Mouse (Mus musculus): ENCODE data around the gene Cdkal1.

Cdkal1 gene

GRCm38 (mm10) chr13:29855281-29856031 is at the start of gene Cdkal1:
Gene Cdkal1 (minus strand): TSS chr13:29855674.
- DNase-seq (ENCODE audit: low spot score in 2 of 2), result peak; percentile 64 to 73

GRCm38 (mm10) chr13:29903341-29903740 is 47.9 kb upstream of the Cdkal1 start:
- DNase-seq (ENCODE audit: low spot score in 2 of 2), result no peak

- DNase-seq (ENCODE audit: low spot score in 2 of 2), result no peak
Observed at GRCm38 (mm10) chr13:29902676-29903075, 47.2 kb upstream of the Cdkal1 start.

GRCm38 (mm10) chr13:29901641-29902040 is 46.2 kb upstream of the Cdkal1 start:
- DNase-seq (ENCODE audit: low spot score in 2 of 2), result no peak

- no peak for DNase-seq (ENCODE audit: low spot score in 2 of 2)
Observed at GRCm38 (mm10) chr13:29866780-29867179, 11.3 kb upstream of the Cdkal1 start.

- DNase-seq (ENCODE audit: low spot score in 2 of 2), result no peak
Observed at GRCm38 (mm10) chr13:29864331-29864730, 8.9 kb upstream of the Cdkal1 start.

GRCm38 (mm10) chr13:29860087-29860486 is 4.6 kb upstream of the Cdkal1 start:
- DNase-seq (ENCODE audit: low spot score in 2 of 2), result no peak

- DNase-seq (ENCODE audit: low spot score in 2 of 2), result peak; percentile 22 to 37
Observed at GRCm38 (mm10) chr13:29857436-29857835, 2.0 kb upstream of the Cdkal1 start.

GRCm38 (mm10) chr13:29854876-29855275 is 598 bp downstream of the Cdkal1 start:
- no peak for DNase-seq (ENCODE audit: low spot score in 2 of 2)

- DNase-seq (ENCODE audit: low spot score in 2 of 2), result no peak
Observed at GRCm38 (mm10) chr13:29838409-29839047, 16.9 kb downstream of the Cdkal1 start.

- peak in 1 of 2 experiments; percentile 8 for DNase-seq (ENCODE audit: low spot score in 2 of 2)
Observed at GRCm38 (mm10) chr13:29835170-29835569, 20.3 kb downstream of the Cdkal1 start.

- no peak for DNase-seq (ENCODE audit: low spot score in 2 of 2)
Observed at GRCm38 (mm10) chr13:29833751-29834150, 21.7 kb downstream of the Cdkal1 start.

GRCm38 (mm10) chr13:29831126-29831525 is 24.3 kb downstream of the Cdkal1 start:
- no peak for DNase-seq (ENCODE audit: low spot score in 2 of 2)

GRCm38 (mm10) chr13:29828032-29828431 is 27.4 kb downstream of the Cdkal1 start:
- no peak for DNase-seq (ENCODE audit: low spot score in 2 of 2)

- DNase-seq (ENCODE audit: low spot score in 2 of 2), result no peak
Observed at GRCm38 (mm10) chr13:29826469-29826868, 29.0 kb downstream of the Cdkal1 start.

GRCm38 (mm10) chr13:29826041-29826440 is 29.4 kb downstream of the Cdkal1 start:
- no peak for DNase-seq (ENCODE audit: low spot score in 2 of 2)

- no peak for DNase-seq (ENCODE audit: low spot score in 2 of 2)
Observed at GRCm38 (mm10) chr13:29824797-29825196, 30.7 kb downstream of the Cdkal1 start.

- DNase-seq (ENCODE audit: low spot score in 2 of 2), result no peak
Observed at GRCm38 (mm10) chr13:29824326-29824725, 31.1 kb downstream of the Cdkal1 start.

- DNase-seq (ENCODE audit: low spot score in 2 of 2), result no peak
Observed at GRCm38 (mm10) chr13:29823906-29824305, 31.6 kb downstream of the Cdkal1 start.

- DNase-seq (ENCODE audit: low spot score in 2 of 2), result no peak
Observed at GRCm38 (mm10) chr13:29823487-29823886, 32.0 kb downstream of the Cdkal1 start.

- no peak for DNase-seq (ENCODE audit: low spot score in 2 of 2)
Observed at GRCm38 (mm10) chr13:29819910-29820583, 35.4 kb downstream of the Cdkal1 start.

GRCm38 (mm10) chr13:29819147-29819546 is 36.3 kb downstream of the Cdkal1 start:
- peak in 1 of 2 experiments; percentile 4 for DNase-seq (ENCODE audit: low spot score in 2 of 2)

GRCm38 (mm10) chr13:29818314-29818713 is 37.2 kb downstream of the Cdkal1 start:
- DNase-seq (ENCODE audit: low spot score in 2 of 2), result no peak
